Mouse (Mus musculus) cerebral cortex, adult 2 months (tissue): ENCODE measurements around the gene Cnnm2.

ENCODE experiments used
- WGBS: fragments of 180-500 bp; shearing (Covaris S2); methylation state at CpG from one replicate; pipeline ENCODE4 v1.1.7; 2018; 5-methylcytosine and 5-hydroxymethylcytosine counted together

Cnnm2 gene

DNA sequence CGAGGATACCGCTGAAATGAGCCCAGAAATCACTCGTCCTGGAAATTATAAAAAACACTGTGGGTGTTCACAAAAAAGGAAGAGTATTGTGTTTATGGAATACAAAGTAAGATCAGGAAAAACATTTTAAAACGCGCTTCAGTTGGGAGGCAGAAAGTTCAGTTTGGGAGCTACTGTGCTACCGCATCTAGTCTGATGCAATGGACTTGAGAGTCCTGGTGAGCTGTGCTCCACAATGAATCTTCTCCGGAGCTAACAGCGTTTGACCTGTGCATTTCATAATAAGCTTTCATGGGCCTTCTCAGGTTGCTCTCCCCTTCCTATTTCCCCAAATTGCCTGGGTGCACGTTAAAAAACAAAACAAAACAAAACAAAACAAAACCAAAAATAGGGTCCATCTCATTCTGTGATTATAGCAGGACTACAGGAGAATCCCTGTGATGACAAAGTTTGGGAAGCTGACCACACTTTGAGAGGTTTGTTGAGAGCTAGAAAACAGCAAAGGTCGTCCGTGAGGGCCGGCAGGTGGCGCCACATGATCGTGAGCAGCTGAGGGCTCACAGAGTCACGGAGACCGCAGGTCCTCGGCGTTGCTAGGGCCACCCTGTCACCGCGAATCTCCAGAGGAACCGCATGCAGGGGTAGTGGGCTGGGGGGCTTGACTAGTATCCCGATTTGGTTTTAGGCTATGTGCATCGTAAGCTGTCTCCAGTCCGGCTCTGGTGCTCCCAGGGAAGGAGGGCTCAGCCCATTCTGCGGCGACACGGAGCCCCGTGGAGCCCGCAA, 828 bp upstream of the Cnnm2 start:
- 16% methylated on average over 29 of the region's 29 CpGs for WGBS

GRCm38 (mm10) chr19:46761971-46762290, 535 bp downstream of the Cnnm2 start:
- under 1% methylated on average over 36 of the region's 36 CpGs for WGBS

DNA sequence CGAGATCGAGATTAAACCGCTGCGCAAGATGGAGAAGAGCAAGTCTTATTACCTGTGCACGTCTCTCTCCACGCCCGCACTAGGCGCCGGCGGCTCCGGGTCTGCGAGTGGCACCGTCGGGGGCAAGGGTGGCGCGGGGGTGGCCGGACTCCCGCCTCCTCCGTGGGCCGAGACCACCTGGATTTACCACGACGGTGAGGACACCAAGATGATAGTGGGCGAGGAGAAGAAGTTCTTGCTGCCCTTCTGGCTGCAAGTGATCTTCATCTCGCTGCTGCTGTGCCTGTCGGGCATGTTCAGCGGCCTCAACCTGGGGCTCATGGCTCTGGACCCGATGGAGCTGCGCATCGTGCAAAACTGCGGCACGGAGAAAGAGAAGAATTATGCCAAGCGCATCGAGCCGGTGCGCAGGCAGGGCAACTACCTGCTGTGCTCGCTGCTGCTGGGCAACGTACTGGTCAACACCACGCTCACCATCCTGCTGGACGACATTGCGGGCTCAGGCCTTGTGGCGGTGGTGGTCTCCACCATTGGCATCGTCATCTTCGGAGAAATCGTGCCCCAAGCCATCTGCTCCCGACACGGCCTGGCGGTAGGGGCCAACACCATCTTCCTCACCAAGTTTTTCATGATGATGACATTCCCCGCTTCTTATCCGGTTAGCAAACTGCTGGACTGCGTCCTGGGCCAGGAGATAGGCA, 1.0 kb downstream of the Cnnm2 start:
- WGBS = under 1% methylated on average over 50 of the region's 50 CpGs

DNA sequence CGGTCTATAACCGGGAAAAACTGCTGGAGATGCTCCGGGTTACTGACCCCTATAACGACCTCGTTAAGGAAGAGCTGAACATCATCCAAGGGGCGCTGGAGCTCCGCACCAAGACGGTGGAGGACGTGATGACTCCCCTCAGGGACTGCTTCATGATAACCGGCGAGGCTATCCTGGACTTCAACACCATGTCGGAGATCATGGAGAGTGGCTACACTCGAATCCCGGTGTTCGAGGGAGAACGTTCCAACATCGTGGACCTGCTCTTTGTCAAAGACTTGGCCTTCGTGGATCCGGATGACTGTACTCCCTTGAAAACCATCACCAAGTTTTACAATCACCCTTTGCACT, 1.6 kb downstream of the Cnnm2 start:
- WGBS = 2% methylated on average over 19 of the region's 19 CpGs

DNA sequence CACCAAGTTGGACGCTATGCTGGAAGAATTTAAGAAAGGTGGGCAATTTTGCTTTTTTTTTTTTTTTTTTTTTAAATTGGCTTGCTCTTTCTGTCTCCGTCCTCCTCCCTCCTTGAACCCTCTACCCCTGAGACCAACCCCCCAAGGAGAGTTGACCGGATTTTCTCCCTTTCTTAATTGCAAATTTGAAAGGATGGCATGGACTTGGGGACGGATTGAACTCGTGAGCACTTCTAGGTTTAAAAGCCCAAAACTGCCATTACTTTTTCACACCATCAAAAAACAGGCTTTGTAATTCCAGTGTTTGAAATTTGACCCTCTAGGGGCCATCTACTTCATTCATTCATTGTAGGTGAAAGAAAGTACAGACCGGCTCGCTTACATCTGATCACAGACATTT, 2.0 kb downstream of the Cnnm2 start:
- WGBS = 14% methylated on average over 7 of the region's 7 CpGs

DNA sequence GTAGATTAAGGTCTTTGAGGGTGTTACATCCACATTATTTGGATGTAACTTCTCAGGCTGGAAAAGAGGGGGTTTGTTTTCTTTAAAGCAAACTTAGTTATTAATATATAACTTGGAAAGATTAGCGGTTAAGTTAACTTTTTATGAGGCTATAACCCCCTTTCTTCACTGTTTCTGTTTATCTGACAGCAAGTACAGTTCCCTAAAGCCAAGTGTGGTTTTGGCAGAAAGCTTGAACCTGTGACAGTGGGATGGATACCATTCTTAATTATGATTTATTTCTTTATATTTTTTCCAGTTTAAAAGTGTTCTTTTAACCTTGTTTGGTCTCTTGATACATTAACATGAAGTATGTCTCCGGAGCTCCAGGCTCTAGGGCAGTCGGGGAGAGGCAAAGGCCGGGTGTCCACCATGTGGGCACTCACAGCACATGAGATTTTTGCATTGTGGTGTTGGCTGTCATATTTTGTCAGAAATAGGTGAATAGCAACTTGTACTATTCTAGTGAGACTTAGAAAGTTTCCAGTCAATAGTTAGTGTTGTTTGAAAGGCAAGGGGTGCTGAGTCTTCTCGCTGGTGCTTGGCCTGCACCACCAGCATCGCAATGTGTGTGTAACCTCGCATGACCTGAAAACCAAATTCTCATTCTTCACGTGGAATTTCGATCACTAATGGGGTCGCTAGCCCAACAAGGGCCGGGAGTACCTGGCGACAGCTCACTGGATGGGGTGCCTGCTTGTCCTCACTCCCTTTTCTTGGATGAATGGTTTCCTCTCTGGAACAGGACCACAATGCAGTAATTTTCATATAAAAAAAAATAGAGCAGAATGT, 2.8 kb downstream of the Cnnm2 start:
- WGBS = 30% methylated on average over 12 of the region's 12 CpGs

- 36% methylated on average over 9 of the region's 9 CpGs for WGBS
Measured at GRCm38 (mm10) chr19:46764763-46765117, 3.3 kb downstream of the Cnnm2 start.

- 26% methylated on average over 5 of the region's 5 CpGs for WGBS
Measured at GRCm38 (mm10) chr19:46766125-46766524, 4.7 kb downstream of the Cnnm2 start.

GRCm38 (mm10) chr19:46769759-46770158, 8.4 kb downstream of the Cnnm2 start:
- 90% methylated on average over 11 of the region's 11 CpGs for WGBS

DNA sequence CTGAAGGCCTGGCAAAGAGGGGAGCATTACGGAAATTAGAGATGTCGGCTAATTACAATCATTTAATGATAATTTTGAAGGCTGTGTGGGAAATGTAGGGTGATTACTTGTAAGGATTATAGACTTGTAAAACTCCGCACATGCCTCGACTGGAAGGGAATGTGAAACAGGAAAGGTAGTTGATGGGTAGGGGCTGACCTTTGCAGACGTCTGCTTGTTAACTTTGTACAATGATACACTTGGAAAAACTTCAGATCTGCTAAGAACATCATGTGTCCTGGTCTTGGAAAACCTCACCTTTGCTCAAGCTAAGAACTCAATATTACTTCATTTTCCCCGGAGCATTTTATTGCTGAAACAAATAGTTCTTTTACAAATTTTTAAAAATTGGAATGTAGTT, 10.4 kb downstream of the Cnnm2 start:
- 84% methylated on average over 6 of the region's 6 CpGs for WGBS

GRCm38 (mm10) chr19:46776391-46776790, 15.0 kb downstream of the Cnnm2 start:
- 56% methylated on average over 5 of the region's 5 CpGs for WGBS

GRCm38 (mm10) chr19:46776850-46777249, 15.5 kb downstream of the Cnnm2 start:
- WGBS = 75% methylated on average over 3 of the region's 3 CpGs

GRCm38 (mm10) chr19:46777928-46778680, 16.7 kb downstream of the Cnnm2 start:
- 87% methylated on average over 12 of the region's 12 CpGs for WGBS

GRCm38 (mm10) chr19:46779130-46779529, 17.7 kb downstream of the Cnnm2 start:
- 100% methylated on average over 1 of the region's 1 CpGs for WGBS

- 86% methylated on average over 5 of the region's 5 CpGs for WGBS
Measured at GRCm38 (mm10) chr19:46784038-46784437, 22.6 kb downstream of the Cnnm2 start.

DNA sequence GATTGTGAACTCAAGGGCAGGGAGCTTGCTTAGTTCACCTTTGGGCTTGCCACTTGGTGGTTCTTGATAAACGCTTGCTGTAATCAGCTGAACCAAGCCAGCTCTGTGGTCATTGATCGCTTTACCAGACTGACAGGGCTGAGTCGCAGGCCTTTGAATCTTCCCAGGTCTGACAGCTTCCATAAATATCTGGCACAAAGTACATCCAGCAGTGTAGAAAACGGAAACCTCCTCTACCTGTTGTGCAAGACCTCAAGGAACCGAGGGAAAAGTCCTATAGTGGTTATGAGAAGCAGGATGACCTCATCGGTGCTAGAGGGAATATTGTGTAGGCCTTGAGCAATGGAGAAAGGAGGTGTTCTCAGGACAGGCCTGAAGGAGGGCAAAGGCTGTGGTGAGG, 23.1 kb downstream of the Cnnm2 start:
- 86% methylated on average over 6 of the region's 6 CpGs for whole genome bisulfite sequencing

- 53% methylated on average over 4 of the region's 4 CpGs for WGBS
Measured at GRCm38 (mm10) chr19:46785633-46786032, 24.2 kb downstream of the Cnnm2 start.

DNA sequence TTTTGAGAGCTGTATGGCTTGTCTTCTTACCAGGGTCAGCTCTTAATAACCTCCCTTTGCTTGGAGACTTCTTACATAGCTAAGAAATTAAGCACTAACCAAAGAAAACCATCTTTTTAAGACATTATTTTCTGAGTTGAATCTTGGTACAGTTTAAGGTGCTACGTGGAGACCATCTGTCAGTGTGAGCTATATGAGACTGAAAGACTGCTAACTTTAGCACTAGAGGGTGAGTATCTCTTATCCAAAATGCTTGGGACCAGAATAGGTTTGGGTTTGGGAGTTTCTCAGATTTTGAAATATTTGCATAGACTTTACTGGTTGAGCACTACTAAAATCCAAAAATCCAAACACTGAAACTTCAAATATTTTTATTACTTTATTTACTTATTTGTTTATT, 28.4 kb downstream of the Cnnm2 start:
- 48% methylated on average over 1 of the region's 1 CpGs for WGBS

DNA sequence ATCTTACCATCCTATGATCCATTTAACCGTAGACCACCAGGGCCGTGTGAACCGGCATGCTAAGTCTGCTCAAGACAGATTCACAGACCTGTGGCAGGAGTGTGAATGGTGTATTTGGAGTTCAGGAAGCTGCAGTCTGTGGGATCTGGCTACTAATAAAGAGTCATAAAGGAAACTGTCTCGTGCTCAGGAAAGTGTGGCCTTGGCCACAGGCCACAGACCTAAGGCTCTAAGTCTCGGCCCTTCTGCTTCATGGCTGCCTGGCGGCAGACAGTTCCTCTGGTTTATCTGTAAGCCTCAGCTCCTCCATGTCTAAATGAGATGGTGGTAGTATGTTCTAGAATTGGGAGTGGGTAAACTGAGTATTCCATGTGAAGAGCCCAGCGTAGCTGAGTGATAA, 30.0 kb downstream of the Cnnm2 start:
- WGBS = 76% methylated on average over 7 of the region's 7 CpGs

DNA sequence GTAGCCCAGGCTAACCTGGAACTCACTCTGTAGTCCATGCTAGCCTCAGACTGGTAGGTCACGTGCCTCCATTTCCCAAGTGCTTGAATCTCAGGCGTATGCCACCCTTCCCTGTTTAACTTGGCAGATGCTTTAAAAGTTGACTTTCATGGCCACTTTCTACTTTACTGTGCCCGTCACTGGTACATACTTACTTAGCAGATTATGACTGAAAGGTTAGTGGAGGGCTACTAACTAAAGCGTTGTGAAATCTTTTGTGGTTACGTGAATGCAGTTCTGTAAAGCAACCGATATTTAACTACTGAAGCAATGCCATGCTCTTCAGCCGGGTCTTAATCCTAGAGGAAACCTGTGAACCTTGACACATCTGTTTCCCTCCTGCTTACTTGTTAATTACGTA, 30.5 kb downstream of the Cnnm2 start:
- 82% methylated on average over 8 of the region's 8 CpGs for WGBS

- 89% methylated on average over 3 of the region's 3 CpGs for WGBS
Measured at GRCm38 (mm10) chr19:46792480-46792879, 31.1 kb downstream of the Cnnm2 start.

GRCm38 (mm10) chr19:46794181-46794580, 32.8 kb downstream of the Cnnm2 start:
- 62% methylated on average over 8 of the region's 8 CpGs for WGBS
